Mouse (Mus musculus) MEL-GATA-1-ER (cell line): ENCODE measurements around the gene Pemt.

Source experiments
- DNase-seq: peaks from one replicate; pipeline ENCODE4 v3.0.0-alpha.2; 2012; ENCODE audit warnings: low read depth; ENCODE audit errors: extremely low read depth

The Pemt gene

GRCm38 (mm10) chr11:60046058-60046735 lies at the start of gene Pemt:
Gene Pemt, minus strand, starts transcription at chr11:60046489.
- DNase-seq: peak; percentile 94

GRCm38 (mm10) chr11:60094909-60095810 lies 48.9 kb upstream of the Pemt start:
- DNase-seq: no peak

- DNase-seq: no peak
Measured at GRCm38 (mm10) chr11:60093984-60094587, 47.8 kb upstream of the Pemt start.

GRCm38 (mm10) chr11:60093227-60093626 lies 46.9 kb upstream of the Pemt start:
- DNase-seq: no peak

GRCm38 (mm10) chr11:60091422-60091761 lies 45.1 kb upstream of the Pemt start:
- DNase-seq: no peak

GRCm38 (mm10) chr11:60090696-60091421 lies 44.6 kb upstream of the Pemt start:
- no peak for DNase-seq

GRCm38 (mm10) chr11:60088947-60089346 lies 42.7 kb upstream of the Pemt start:
- DNase-seq: no peak

GRCm38 (mm10) chr11:60086676-60087075 lies 40.4 kb upstream of the Pemt start:
- no peak for DNase-seq

GRCm38 (mm10) chr11:60084589-60084988 lies 38.3 kb upstream of the Pemt start:
- DNase-seq: no peak

GRCm38 (mm10) chr11:60076790-60077189 lies 30.5 kb upstream of the Pemt start:
- peak; percentile 54 for DNase-seq

GRCm38 (mm10) chr11:60076183-60076582 lies 29.9 kb upstream of the Pemt start:
- no peak for DNase-seq

GRCm38 (mm10) chr11:60073936-60074502 lies 27.7 kb upstream of the Pemt start:
- DNase-seq: no peak

GRCm38 (mm10) chr11:60073121-60073520 lies 26.8 kb upstream of the Pemt start:
- no peak for DNase-seq

GRCm38 (mm10) chr11:60071221-60071620 lies 24.9 kb upstream of the Pemt start:
- no peak for DNase-seq

- peak; percentile 40 for DNase-seq
Measured at GRCm38 (mm10) chr11:60070599-60070998, 24.3 kb upstream of the Pemt start.

- DNase-seq: no peak
Measured at GRCm38 (mm10) chr11:60068631-60069030, 22.3 kb upstream of the Pemt start.

GRCm38 (mm10) chr11:60067646-60068045 lies 21.4 kb upstream of the Pemt start:
- DNase-seq: no peak

GRCm38 (mm10) chr11:60065267-60065666 lies 19.0 kb upstream of the Pemt start:
- no peak for DNase-seq

- no peak for DNase-seq
Measured at GRCm38 (mm10) chr11:60061504-60062006, 15.3 kb upstream of the Pemt start.

GRCm38 (mm10) chr11:60060026-60060425 lies 13.7 kb upstream of the Pemt start:
- DNase-seq: no peak

GRCm38 (mm10) chr11:60058441-60058840 lies 12.2 kb upstream of the Pemt start:
- DNase-seq: no peak
